Mouse (Mus musculus) layer of hippocampus, adult 2 months (tissue): ENCODE results near the gene Gm3238. TPM values are rescaled to one million over a fixed set of nuclear protein-coding genes. Genes with fewer than 3 reads are reported as not detected.
"Not testable (repeated sequence)": the region's sequence is repeated elsewhere in the genome, so short reads cannot be mapped to it uniquely, and the experiment has no call there.

Experiments used
- DNase-seq, 2 experiments: peaks; one replicate each; pipeline ENCODE4 v3.0.0; 2022; ENCODE audit warnings: low spot score in 2 of 2
- H3K27ac ChIP-seq: fragments of 200-600 bp; 2 replicates; pipeline ENCODE4 v1.8.1; 2022
- H3K4me3 ChIP-seq: fragments of 200-600 bp; 2 replicates; pipeline ENCODE4 v1.8.1; 2022; ENCODE audit warnings: mild to moderate bottlenecking
- CTCF ChIP-seq: fragments of 200-600 bp; conservative IDR thresholded peaks from 2 replicates; pipeline ENCODE4 v1.8.1; 2022; ENCODE audit warnings: antibody characterized with exemption, mild to moderate bottlenecking, moderate library complexity
- long read RNA-seq, 2 experiments: library from polyadenylated mRNA; stranded (forward); transcript quantifications; one replicate each; pipeline ENCODE4 v2.0.0; 2021; ENCODE audit warnings: borderline mapping rate in 2 of 2
- total RNA-seq, 2 experiments: library from RNA; stranded (reverse); gene quantifications; 2 replicates each; pipeline ENCODE4 v1.2.3; 2021

Gene Gm3238
- total RNA-seq: not detected
- long read RNA-seq, experiment 1: 0 reads
- long read RNA-seq, experiment 2: 0 reads

- not testable (repeated sequence) for H3K27ac ChIP-seq, H3K4me3 ChIP-seq, DNase-seq
Measured at GRCm38 (mm10) chr10:77771225-77771624, at the start of gene Gm3238. Gene Gm3238 (minus strand): TSS chr10:77771325.

GRCm38 (mm10) chr10:77819203-77819602, 48.1 kb upstream of the Gm3238 start:
- no peak overlapping the region for H3K27ac ChIP-seq
- no peak for TF ChIP-seq CTCF

GRCm38 (mm10) chr10:77818523-77818922, 47.4 kb upstream of the Gm3238 start:
- no peak for DNase-seq
- TF ChIP-seq CTCF: no peak
- no peak overlapping the region for H3K27ac ChIP-seq
- no peak overlapping the region for H3K4me3 ChIP-seq

More at GRCm38 (mm10) chr10:77819203-77819602, 48.1 kb upstream of the Gm3238 start:
- DNase-seq: no peak
- no peak overlapping the region for H3K4me3 ChIP-seq

- Histone ChIP-seq H3K27ac (no peak overlapping the region), H3K4me3 (no peak overlapping the region)
- DNase-seq: no peak
- TF ChIP-seq CTCF: peak; percentile 72
Measured at GRCm38 (mm10) chr10:77815514-77815913, 44.4 kb upstream of the Gm3238 start.

- TF ChIP-seq CTCF: no peak
- Histone ChIP-seq H3K27ac (no peak within 1 kb of the TSS), H3K4me3 (no peak within 1 kb of the TSS)
- no peak for DNase-seq
Measured at GRCm38 (mm10) chr10:77814382-77814781, 43.3 kb upstream of the Gm3238 start, which contains the start of gene Gm2696. Gene Gm2696 (plus strand): TSS chr10:77814682.

DNA sequence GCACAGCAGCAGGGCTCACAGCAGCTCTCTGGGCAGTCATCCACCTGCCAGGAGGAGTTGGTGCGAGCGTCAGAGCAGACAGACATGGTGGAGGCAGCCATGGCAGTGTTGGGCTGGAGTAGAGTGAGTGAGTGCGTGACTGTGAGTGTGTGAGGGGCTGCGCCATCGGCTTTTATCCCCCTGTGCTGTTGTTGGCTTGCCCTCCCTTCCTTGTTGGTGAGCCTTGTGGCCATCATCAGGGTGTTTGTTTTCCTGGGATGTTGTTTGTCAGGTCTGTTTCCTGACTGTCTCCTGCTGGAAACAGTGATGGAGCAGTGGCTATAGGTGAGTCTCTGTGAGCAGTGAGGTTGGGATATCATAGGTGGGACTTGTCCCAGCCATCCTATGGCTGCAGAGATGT, 40.6 kb upstream of the Gm3238 start, which contains the start of gene Gm9507:
TSS of gene Gm9507 (minus strand) at position 101 of the 400 bp plus-strand sequence.
- no peak for DNase-seq

DNA sequence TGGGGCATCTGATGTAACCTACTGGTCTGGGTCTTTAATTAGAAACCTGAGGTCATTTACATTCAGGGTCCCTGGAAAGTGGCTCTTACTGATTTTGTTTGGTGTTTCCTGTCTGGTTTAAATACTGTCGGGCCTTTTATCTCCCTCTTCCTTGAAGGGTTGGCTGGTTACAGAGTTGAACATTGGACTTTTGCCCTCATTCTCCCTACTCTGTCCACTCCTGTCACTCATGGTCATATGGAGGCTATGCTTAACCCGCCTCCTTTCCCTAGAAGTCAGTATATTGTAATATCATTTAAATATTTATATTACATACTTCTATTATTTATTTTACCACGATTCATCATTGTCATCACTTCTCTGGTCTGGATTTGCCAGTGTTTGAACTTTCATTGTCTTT, 33.0 kb upstream of the Gm3238 start:
- no peak for DNase-seq

More for the DNA sequence above, 40.6 kb upstream of the Gm3238 start, which contains the start of gene Gm9507:
- TF ChIP-seq CTCF: no peak
- no peak within 1 kb of the TSS for H3K4me3 ChIP-seq
- no peak within 1 kb of the TSS for H3K27ac ChIP-seq

GRCm38 (mm10) chr10:77798921-77799508, 27.9 kb upstream of the Gm3238 start, which contains the start of gene Gm19668:
Gene Gm19668 (minus strand): TSS chr10:77799133.
- DNase-seq: no peak
- Histone ChIP-seq H3K27ac (no peak within 1 kb of the TSS), H3K4me3 (no peak within 1 kb of the TSS)
- no peak for TF ChIP-seq CTCF

More for the DNA sequence above, 33.0 kb upstream of the Gm3238 start:
- TF ChIP-seq CTCF: no peak
- Histone ChIP-seq H3K27ac (no peak overlapping the region), H3K4me3 (no peak overlapping the region)

DNA sequence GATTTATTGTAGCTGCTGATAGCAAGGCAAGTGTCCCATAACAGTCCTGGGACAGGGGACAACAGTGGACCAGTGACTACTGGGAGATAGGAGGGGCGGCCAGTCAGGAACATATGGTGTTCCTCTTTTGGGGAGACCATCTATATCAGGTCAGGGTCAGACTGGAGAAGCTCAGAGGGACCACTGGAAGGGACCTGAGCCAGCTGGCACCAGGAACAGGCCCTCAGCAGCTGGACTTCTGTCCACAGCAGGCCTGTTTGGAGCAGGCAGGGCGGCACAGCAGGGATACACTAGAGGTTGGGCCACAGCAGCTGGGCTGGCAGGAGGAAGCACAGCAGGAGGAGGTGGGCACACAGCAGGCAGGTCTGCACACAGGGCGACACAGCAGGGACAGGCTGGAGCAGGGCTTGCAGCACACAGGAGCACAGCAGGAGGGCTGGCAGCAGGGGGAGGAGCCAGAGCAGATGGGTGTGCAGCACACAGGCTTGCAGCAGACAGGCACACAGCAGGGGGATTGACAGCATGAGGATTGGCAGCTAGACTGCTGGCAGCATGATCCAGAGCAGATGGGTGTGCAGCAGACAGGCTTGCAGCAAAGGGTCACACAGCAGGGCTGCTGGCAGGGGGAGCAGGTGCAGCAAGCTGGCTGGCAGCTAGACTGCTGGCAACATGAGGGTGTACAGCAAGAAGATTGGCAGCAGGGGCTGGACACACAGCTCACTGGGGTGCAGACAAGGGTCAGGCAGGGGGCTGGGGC, 27.2 kb upstream of the Gm3238 start:
- not testable (repeated sequence) for H3K27ac ChIP-seq, H3K4me3 ChIP-seq

GRCm38 (mm10) chr10:77797677-77798076, 26.6 kb upstream of the Gm3238 start:
- TF ChIP-seq CTCF: no peak
- DNase-seq: no peak
- Histone ChIP-seq H3K27ac (no peak overlapping the region), H3K4me3 (no peak overlapping the region)

More for the DNA sequence above, 27.2 kb upstream of the Gm3238 start:
- not testable (repeated sequence) for DNase-seq

GRCm38 (mm10) chr10:77794976-77795375, 23.9 kb upstream of the Gm3238 start, which contains the start of gene Gm9639:
Gene Gm9639 (minus strand): TSS chr10:77795076.
- TF ChIP-seq CTCF: no peak
- DNase-seq: no peak

GRCm38 (mm10) chr10:77788621-77789020, 17.5 kb upstream of the Gm3238 start:
- DNase-seq: no peak

More at GRCm38 (mm10) chr10:77794976-77795375, 23.9 kb upstream of the Gm3238 start, which contains the start of gene Gm9639:
- Histone ChIP-seq H3K27ac (no peak within 1 kb of the TSS), H3K4me3 (no peak within 1 kb of the TSS)

DNA sequence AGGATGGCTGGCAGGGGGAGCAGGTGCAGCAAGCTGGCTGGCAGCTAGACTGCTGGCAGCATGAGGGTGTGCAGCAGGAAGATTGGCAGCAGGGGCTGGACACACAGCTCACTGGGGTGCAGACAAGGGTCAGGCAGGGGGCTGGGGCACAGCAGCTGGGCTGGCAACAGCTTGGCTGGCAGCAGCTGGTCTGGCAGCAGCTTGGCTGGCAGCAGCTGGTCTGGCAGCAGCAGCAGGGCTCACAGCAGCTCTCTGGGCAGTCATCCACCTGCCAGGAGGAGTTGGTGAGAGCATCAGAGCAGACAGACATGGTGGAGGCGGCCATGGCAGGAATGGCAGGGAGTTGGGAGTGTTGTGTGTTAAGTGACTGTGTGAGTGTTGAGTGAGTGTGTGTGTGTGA, 16.8 kb upstream of the Gm3238 start, which contains the start of gene Gm7137:
TSS of gene Gm7137 (minus strand) at position 325 of the 400 bp plus-strand sequence.
- not testable (repeated sequence) for H3K4me3 ChIP-seq, DNase-seq, H3K27ac ChIP-seq

More at GRCm38 (mm10) chr10:77788621-77789020, 17.5 kb upstream of the Gm3238 start:
- H3K4me3 ChIP-seq: no peak overlapping the region
- no peak overlapping the region for H3K27ac ChIP-seq
- TF ChIP-seq CTCF: no peak

DNA sequence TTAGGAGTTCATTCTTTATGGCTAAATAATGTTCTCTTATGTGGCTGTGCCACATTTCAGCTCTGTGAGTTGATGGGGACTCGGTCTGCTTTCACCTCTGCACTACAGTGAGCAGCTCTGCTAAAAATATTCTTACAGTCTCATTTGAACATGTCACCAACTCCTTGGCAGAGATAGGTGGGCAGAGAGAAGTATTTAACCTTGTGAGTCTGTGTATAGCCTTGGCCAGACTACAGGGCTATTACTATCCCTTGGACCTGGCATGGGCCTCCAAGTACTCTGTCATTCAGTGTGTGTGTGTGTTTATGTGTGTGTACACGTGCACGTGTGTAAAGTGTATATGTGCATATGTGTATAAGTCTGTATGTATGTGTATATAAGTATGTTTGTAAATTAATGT, 12.3 kb upstream of the Gm3238 start:
- H3K4me3 ChIP-seq, H3K27ac ChIP-seq, DNase-seq: not testable (repeated sequence)

GRCm38 (mm10) chr10:77782442-77782841, 11.3 kb upstream of the Gm3238 start, which contains the start of gene Gm3250:
Gene Gm3250 (minus strand): TSS chr10:77782542.
- H3K4me3 ChIP-seq, DNase-seq: not testable (repeated sequence)

DNA sequence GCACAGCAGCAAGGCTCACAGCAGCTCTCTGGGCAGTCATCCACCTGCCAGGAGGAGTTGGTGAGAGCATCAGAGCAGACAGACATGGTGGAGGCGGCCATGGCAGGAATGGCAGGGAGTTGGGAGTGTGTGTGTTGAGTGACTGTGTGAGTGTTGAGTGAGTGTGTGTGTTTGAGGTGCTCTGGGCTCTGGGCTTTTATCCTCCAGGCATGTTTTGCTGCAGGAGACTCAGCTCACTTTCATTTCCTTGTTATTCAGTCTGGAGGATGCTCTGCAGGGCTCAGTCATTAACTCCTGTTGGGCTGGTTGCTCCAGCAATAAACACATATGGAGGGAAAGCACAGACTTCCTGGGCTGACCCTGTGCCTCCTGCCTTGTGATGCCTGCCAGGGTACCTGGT, 5.7 kb upstream of the Gm3238 start, which contains the start of gene Gm7138:
TSS of gene Gm7138 (minus strand) at position 101 of the 400 bp plus-strand sequence.
- not testable (repeated sequence) for DNase-seq, H3K4me3 ChIP-seq, H3K27ac ChIP-seq

More at GRCm38 (mm10) chr10:77782442-77782841, 11.3 kb upstream of the Gm3238 start, which contains the start of gene Gm3250:
- H3K27ac ChIP-seq: not testable (repeated sequence)

- H3K27ac ChIP-seq, DNase-seq, H3K4me3 ChIP-seq: not testable (repeated sequence)
Measured at GRCm38 (mm10) chr10:77772142-77772541, 1.0 kb upstream of the Gm3238 start.
